Mouse (Mus musculus) layer of hippocampus, adult 11-12 months (tissue): ENCODE results near the gene Efna5.

Experiments used
- DNase-seq: peaks from one replicate; pipeline ENCODE4 v3.0.0; 2022; ENCODE audit warnings: low spot score

Efna5 gene

GRCm38 (mm10) chr17:62881176-62881790, at the start of gene Efna5:
Gene Efna5, minus strand, starts transcription at chr17:62881317.
- DNase-seq, result no peak

- no peak for DNase-seq
These were observed 34.2 kb upstream of the Efna5 start for GRCm38 (mm10) chr17:62915304-62915703.

- no peak for DNase-seq
These were observed 24.8 kb upstream of the Efna5 start for GRCm38 (mm10) chr17:62905692-62906445.

- no peak for DNase-seq
These were observed 17.9 kb upstream of the Efna5 start for GRCm38 (mm10) chr17:62899066-62899465.

- DNase-seq, result no peak
These were observed 8.9 kb upstream of the Efna5 start for GRCm38 (mm10) chr17:62889991-62890390.

GRCm38 (mm10) chr17:62884129-62884506, 3.0 kb upstream of the Efna5 start:
- DNase-seq, result peak; percentile 72

- peak; percentile 20 for DNase-seq
These were observed 2.5 kb upstream of the Efna5 start for GRCm38 (mm10) chr17:62883476-62884128.

- DNase-seq, result peak; percentile 75
These were observed 1.8 kb upstream of the Efna5 start for GRCm38 (mm10) chr17:62882726-62883475.

GRCm38 (mm10) chr17:62881791-62882725, 941 bp upstream of the Efna5 start:
- peak; percentile 20 for DNase-seq

GRCm38 (mm10) chr17:62880311-62881175, 574 bp downstream of the Efna5 start:
- DNase-seq, result peak; percentile 30

- DNase-seq, result no peak
These were observed 1.4 kb downstream of the Efna5 start for GRCm38 (mm10) chr17:62879526-62880310.

GRCm38 (mm10) chr17:62875727-62876126, 5.4 kb downstream of the Efna5 start:
- DNase-seq, result no peak

- DNase-seq, result no peak
These were observed 9.2 kb downstream of the Efna5 start for GRCm38 (mm10) chr17:62871928-62872327.

GRCm38 (mm10) chr17:62871191-62871590, 9.9 kb downstream of the Efna5 start:
- DNase-seq, result no peak

- DNase-seq, result no peak
These were observed 10.7 kb downstream of the Efna5 start for GRCm38 (mm10) chr17:62870446-62870845.

- no peak for DNase-seq
These were observed 16.2 kb downstream of the Efna5 start for GRCm38 (mm10) chr17:62864966-62865365.

- DNase-seq, result no peak
These were observed 18.1 kb downstream of the Efna5 start for GRCm38 (mm10) chr17:62863004-62863403.

- DNase-seq, result peak; percentile 22
These were observed 18.7 kb downstream of the Efna5 start for GRCm38 (mm10) chr17:62862298-62862999.

- DNase-seq, result no peak
These were observed 23.8 kb downstream of the Efna5 start for GRCm38 (mm10) chr17:62857275-62857674.
